Mouse (Mus musculus): ENCODE measurements around the gene Ccdc74a.

DNA sequence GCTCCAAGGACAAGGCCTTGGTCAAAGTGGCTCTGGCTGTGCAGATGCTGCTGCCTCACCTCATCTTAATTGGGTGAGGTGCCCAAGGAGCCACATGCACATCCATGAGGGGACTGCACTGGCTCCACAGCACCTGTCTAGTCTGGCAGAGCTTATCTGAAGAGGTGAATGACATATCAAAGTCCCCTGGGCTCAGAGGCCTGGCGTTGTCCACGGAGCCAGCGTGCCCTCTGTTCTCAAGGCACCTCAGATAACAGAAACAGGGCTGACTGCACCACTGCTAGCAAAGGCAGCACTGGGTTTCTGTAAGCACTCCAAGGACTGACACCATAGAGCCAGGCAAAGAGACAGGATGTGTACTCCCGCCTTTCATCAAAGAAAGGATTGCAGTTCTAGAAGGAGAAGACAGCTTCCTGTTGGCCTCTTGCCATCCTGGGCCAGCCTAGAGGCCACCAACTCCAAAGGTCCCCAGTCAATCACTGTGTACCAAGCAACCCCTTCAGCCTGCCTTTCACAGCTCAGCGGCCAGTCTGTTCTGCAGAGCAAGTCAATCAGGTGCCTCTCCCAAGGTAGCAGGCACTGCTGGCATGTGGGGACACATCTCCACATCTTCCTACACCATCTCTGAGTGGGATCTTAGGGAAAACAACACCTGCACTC, 10.1 kb downstream of the Ccdc74a start:
- TF ChIP-seq CTCF (IDR thresholded peaks at IDR 0.05) (no peak), POLR2A (IDR thresholded peaks at IDR 0.05; ENCODE audit: insufficient read depth, low read depth, low read length) (no peak)

Measured in heart, adult 2 months (tissue).